Mouse (Mus musculus) heart, adult 9 months (tissue): Measurements from ENCODE around the gene Gabrp.

Experiments
- DNase-seq, 2 experiments: peaks; one replicate each; pipeline ENCODE4 v3.0.0; 2022; ENCODE audit warnings: low spot score in 2 of 2

The Gabrp gene

DNA sequence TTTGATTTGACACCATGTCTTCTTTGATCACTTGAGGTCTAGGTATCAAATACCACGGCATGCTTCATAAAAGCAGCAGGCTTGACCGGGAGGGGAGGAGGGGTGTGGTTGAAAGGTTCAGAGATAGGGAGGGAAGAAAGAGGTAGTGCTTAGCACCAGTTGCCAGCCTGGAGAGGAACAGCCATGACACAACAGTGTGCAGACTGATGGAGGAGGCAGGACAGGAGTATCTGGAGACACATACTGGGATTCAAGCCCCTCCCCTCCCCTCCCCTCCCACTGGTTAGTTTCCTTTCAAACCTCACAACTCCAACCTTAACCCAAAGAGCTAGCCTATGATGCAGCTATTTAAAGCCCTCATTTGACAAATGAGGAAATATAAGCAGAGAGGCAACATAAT, 49.2 kb downstream of the Gabrp start:
- DNase-seq, result no peak

- no peak for DNase-seq
Observed at GRCm38 (mm10) chr11:33513376-33513991, 65.3 kb downstream of the Gabrp start, which contains the start of gene Ranbp17. TSS of gene Ranbp17 (minus strand) at chr11:33513746.

DNA sequence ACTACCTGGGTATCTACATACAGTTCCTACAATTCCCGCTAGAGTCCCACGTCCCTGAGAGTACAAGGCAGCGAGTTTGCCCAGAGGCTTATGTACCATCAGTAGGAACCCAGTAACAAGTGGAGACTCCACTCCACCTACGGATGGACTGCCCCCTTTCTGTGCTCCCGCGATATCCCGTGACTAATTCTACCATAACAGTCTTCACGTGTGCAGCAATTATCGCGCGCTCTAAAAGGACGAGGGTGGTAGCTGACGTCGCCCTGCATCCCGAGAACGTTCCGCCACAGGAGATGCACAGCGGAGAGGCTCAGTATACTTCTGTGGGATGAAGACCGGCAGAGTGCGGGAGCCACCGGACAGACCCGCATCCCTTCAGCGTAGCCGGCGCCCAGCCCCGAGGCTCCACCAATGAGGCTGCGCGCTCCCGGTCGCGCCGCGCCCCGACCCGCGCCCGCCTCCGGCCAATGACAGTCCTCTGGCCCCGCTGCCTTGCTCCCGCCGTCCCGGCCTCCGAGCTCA, 65.8 kb downstream of the Gabrp start:
- DNase-seq, result peak; percentile 5 to 8

DNA sequence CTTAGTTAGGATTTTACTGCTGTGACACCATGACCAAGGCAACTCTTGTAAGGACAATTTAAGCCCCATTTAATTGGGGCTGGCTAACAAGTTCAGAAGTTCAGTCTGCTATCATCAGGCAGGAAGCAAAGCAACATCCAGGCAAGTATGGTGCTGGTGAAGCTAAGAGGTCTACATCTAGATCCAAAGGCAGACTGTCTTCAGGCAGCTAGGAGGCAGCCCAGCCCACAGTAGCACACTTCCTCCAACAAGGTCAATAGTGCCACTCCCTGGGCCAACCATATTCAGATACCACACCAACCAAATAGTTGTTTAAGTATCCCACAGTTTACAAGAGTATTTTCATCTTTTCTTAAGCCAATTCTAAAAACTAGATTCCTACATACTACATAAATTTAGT, 69.4 kb downstream of the Gabrp start:
- DNase-seq, result no peak
